Mouse (Mus musculus): ENCODE measurements around the gene Tradd. TPM values are rescaled to one million over a fixed set of nuclear protein-coding genes. Genes with fewer than 3 reads are reported as not detected.

The Tradd gene
- polyA plus RNA-seq, 1 experiment from 2014 or later = 35.5 TPM

DNA sequence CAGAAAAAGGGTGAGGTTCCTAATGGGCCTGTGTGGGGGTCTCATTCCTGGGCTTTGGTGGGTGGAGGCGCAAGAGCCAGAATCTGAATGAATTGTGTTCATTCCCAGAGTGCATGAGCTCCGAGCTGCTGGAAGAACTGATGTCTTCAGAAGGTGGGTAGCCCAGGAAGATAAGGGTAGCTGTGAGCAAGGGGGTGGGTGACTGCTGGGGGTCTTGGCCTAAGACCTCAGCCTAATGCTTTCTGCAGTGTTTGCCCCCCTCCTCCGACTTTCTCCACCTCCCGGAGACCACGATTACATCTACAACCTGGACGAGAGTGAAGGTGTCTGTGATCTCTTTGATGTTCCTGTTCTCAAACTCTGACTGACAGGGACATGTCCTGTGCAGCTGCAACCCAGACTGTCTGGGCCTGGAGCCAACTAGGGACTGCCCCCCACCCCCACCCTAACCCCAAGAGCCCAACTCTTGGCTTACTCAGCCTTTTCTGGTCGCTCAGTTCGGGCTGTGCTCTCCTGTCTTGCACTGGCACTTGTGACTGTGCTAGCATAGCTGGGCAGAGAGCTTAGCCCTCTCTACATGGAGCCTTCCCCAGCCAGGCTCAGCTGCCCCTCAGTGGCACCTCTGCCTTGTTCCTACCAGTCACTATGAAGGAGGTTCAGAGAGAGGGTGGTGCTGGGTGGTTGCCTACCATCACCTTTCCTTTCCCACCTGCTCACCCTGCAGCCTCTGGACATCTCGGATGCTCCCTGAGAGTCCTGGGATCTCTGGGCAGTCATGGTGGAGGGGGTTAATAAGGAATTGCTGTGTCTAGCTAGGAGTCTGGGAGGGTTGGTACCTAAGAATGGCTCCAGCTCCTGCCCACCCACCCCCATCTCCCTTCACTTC lies 40.2 kb upstream of the Tradd start:
- peaks cover 11% of the 10 kb centered on the region; the same call in 1 of the 2 replicates for H3K4me1 ChIP-seq (ENCODE audit: insufficient read depth, low read depth, low read length)
- H3K36me3 ChIP-seq (ENCODE audit: insufficient read depth, low read length) = peaks cover 38% of the 10 kb centered on the region
- ATAC-seq = peak; percentile 8
- H3K4me2 ChIP-seq (replicated peaks; ENCODE audit: low read depth, low read length) = no peak overlapping the region
- H3K4me3 ChIP-seq (ENCODE audit: low read depth, low read length) = no peak overlapping the region
- no peaks in the 10 kb centered on the region for H3K9me3 ChIP-seq (ENCODE audit: low read length)
- H3K27ac ChIP-seq (ENCODE audit: low read length) = peak overlapping the region; percentile 71
- no peaks in the 10 kb centered on the region for H3K27me3 ChIP-seq (replicated peaks; ENCODE audit: insufficient read depth, low read length)
- no peak overlapping the region for H3K9ac ChIP-seq (replicated peaks; ENCODE audit: low read depth)
- DNase-seq (ENCODE audit: low spot score) = peak; percentile 36
- 42% methylated on average over 9 of the region's 9 CpGs for WGBS
- no peak for TF ChIP-seq CTCF (IDR thresholded peaks at IDR 0.05)
- TF ChIP-seq EP300 (IDR thresholded peaks at IDR 0.05) = no peak

DNA sequence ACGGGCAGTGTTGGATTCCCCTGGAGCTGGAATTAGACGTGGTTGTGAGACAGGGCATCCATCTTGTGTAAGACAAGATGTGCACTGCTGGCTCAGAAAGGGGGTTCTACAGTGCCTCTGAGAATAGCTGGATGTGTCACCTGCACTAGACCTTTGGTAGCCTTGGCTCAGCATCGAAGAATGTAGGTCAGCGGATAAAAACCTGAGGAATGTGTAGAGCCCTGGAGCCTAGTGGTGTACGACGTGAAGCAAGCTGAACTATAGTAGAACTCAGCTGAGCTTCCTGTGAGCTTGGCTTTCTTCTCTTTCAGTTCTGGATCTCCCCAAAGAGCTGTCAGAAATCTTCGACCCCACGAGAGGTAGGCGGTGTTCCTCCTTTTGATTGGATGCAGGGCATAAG lies 39.5 kb upstream of the Tradd start:
- Histone ChIP-seq H3K9ac (replicated peaks; ENCODE audit: low read depth) (no peak overlapping the region), H3K9me3 (ENCODE audit: low read length) (no peaks in the 10 kb centered on the region), H3K27ac (ENCODE audit: low read length) (peak overlapping the region; percentile 71), H3K4me2 (replicated peaks; ENCODE audit: low read depth, low read length) (no peak overlapping the region), H3K27me3 (replicated peaks; ENCODE audit: insufficient read depth, low read length) (no peaks in the 10 kb centered on the region), H3K36me3 (ENCODE audit: insufficient read depth, low read length) (peaks cover 34% of the 10 kb centered on the region), H3K4me3 (ENCODE audit: low read depth, low read length) (no peak overlapping the region), H3K4me1 (ENCODE audit: insufficient read depth, low read depth, low read length) (peaks cover 11% of the 10 kb centered on the region; the same call in 1 of the 2 replicates)
- peak; percentile 38; the same call in 1 of the 2 replicates for TF ChIP-seq EP300 (IDR thresholded peaks at IDR 0.05)
- TF ChIP-seq CTCF (IDR thresholded peaks at IDR 0.05) = no peak
- ATAC-seq (peak; percentile 28), DNase-seq (ENCODE audit: low spot score) (peak; percentile 51)
- WGBS = 59% methylated on average over 9 of the region's 9 CpGs

- no peak overlapping the region for H3K9ac ChIP-seq (replicated peaks; ENCODE audit: low read depth)
- no peak for TF ChIP-seq EP300 (IDR thresholded peaks at IDR 0.05)
- no peak for TF ChIP-seq CTCF (IDR thresholded peaks at IDR 0.05)
- no peak for DNase-seq (ENCODE audit: low spot score)
- no peak for ATAC-seq
- WGBS = 61% methylated on average over 8 of the region's 8 CpGs
- H3K4me1 ChIP-seq (ENCODE audit: insufficient read depth, low read depth, low read length) = peaks cover 14% of the 10 kb centered on the region; the same call in 1 of the 2 replicates
- H3K27me3 ChIP-seq (replicated peaks; ENCODE audit: insufficient read depth, low read length) = no peaks in the 10 kb centered on the region
- no peak overlapping the region for H3K4me2 ChIP-seq (replicated peaks; ENCODE audit: low read depth, low read length)
- no peak overlapping the region for H3K27ac ChIP-seq (ENCODE audit: low read length)
- H3K4me3 ChIP-seq (ENCODE audit: low read depth, low read length) = no peak overlapping the region
- no peaks in the 10 kb centered on the region for H3K9me3 ChIP-seq (ENCODE audit: low read length)
- peaks cover 29% of the 10 kb centered on the region for H3K36me3 ChIP-seq (ENCODE audit: insufficient read depth, low read length)
Measured at GRCm38 (mm10) chr8:105303396-105303795, 39.0 kb upstream of the Tradd start.

DNA sequence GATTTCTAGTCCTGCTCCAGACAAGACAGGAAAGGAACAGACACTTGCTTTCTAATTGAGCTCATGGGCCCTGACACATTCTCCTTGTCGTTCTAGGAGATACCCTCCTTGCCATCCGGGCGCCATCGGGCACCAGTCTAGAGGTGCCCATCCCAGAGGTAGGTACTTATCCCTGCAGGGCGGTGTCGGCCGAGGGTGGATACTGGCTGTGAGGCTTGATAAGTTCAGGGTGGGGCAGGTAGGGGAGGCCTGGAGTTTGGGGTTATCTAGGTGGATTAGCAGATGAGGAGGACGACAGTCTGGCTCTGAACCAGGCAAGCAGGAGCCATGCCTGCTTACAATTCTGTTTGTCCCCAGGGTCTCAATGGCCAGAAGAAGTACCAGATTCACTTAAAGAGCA lies 35.6 kb upstream of the Tradd start:
- Histone ChIP-seq H3K36me3 (ENCODE audit: insufficient read depth, low read length) (peaks cover 19% of the 10 kb centered on the region), H3K9ac (replicated peaks; ENCODE audit: low read depth) (no peak overlapping the region), H3K4me2 (replicated peaks; ENCODE audit: low read depth, low read length) (no peak overlapping the region), H3K4me3 (ENCODE audit: low read depth, low read length) (no peak overlapping the region), H3K27ac (ENCODE audit: low read length) (no peak overlapping the region), H3K27me3 (replicated peaks; ENCODE audit: insufficient read depth, low read length) (no peaks in the 10 kb centered on the region), H3K9me3 (ENCODE audit: low read length) (no peaks in the 10 kb centered on the region), H3K4me1 (ENCODE audit: insufficient read depth, low read depth, low read length) (peaks cover 19% of the 10 kb centered on the region; the same call in 1 of the 2 replicates)
- 81% methylated on average over 8 of the region's 8 CpGs for WGBS
- no peak for ATAC-seq
- no peak for DNase-seq (ENCODE audit: low spot score)
- no peak for TF ChIP-seq CTCF (IDR thresholded peaks at IDR 0.05)
- no peak for TF ChIP-seq EP300 (IDR thresholded peaks at IDR 0.05)

DNA sequence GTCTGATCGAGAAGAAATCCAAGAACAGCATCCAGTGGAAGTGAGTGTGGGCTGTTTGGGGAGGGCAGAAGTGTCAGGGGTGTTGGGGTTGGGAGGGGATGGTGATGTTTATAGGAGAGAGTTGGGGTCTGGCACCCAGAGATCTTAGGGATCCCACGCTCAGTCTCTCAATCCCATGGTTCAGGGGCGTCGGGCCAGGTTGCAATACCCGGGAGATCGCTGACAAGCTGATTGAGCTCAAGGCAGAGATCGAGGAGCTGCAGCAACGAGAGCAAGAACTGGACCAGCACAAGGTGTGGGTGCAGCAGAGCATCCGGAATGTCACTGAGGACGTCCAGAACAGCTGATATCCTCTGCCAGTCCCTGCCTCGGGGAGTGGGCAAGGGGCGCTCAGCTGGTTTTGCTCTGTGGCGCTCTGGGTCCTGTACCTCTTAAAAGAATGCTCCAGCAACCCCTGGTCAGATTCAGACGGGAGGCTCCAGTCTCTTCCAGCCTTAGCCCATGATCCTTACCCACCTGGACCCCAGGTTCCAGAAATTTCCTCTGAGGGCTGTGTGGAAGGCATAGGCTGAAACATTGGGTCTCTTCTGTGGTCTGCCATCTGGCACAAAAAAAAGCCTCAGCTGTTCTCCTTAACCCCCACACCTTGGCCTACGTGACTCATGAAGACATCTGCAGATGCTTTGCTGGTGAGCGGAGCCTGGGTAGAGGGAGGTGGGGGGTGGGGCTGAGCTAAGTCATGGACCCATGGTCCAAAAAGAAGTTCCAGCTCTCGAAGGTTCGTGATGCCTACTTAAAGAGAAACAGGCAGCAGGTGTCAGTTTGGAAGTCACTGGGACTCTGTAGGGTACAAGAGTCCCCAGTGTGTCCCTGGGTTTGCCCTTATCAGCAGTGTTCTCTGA lies 34.2 kb upstream of the Tradd start:
- Histone ChIP-seq H3K27me3 (replicated peaks; ENCODE audit: insufficient read depth, low read length) (no peaks in the 10 kb centered on the region), H3K4me3 (ENCODE audit: low read depth, low read length) (peak overlapping the region; percentile 93), H3K27ac (ENCODE audit: low read length) (peak overlapping the region; percentile 85; the same call in 1 of the 2 replicates), H3K4me2 (replicated peaks; ENCODE audit: low read depth, low read length) (peak overlapping the region; percentile 81), H3K36me3 (ENCODE audit: insufficient read depth, low read length) (peaks cover 19% of the 10 kb centered on the region), H3K9me3 (ENCODE audit: low read length) (no peaks in the 10 kb centered on the region), H3K4me1 (ENCODE audit: insufficient read depth, low read depth, low read length) (peaks cover 9% of the 10 kb centered on the region; the same call in 1 of the 2 replicates), H3K9ac (replicated peaks; ENCODE audit: low read depth) (peak overlapping the region; percentile 92)
- 44% methylated on average over 18 of the region's 18 CpGs for WGBS
- ATAC-seq = no peak
- no peak for TF ChIP-seq EP300 (IDR thresholded peaks at IDR 0.05)
- no peak for TF ChIP-seq CTCF (IDR thresholded peaks at IDR 0.05)
- DNase-seq (ENCODE audit: low spot score) = no peak

Measured in lung, postnatal 0 days (tissue).